Mouse (Mus musculus) midbrain, embryonic 13.5 days (tissue): ENCODE data around the gene Camta1. TPM values are rescaled to one million over a fixed set of nuclear protein-coding genes. Genes with fewer than 3 reads are reported as not detected.

Experiments used
- ATAC-seq: fragments of 200-750 bp; cut with Nextera tagmentation; 2 replicates; pipeline ENCODE4 v1.8.0; 2017; ENCODE audit warnings: mild to moderate bottlenecking, moderate TSS enrichment, moderate library complexity
- H3K27ac ChIP-seq: fragments of 300-500 bp; sonication (generic); 2 replicates; pipeline ENCODE4 v1.5.1; 2015; ENCODE audit warnings: inconsistent platforms, mild to moderate bottlenecking, moderate library complexity
- H3K27me3 ChIP-seq: fragments of 300-500 bp; sonication (generic); 2 replicates; pipeline ENCODE4 v1.6.1; 2015; ENCODE audit warnings: mild to moderate bottlenecking, inconsistent platforms
- H3K36me3 ChIP-seq: fragments of 300-500 bp; sonication (generic); 2 replicates; pipeline ENCODE4 v1.6.1; 2015; ENCODE audit warnings: mild to moderate bottlenecking, inconsistent platforms
- H3K4me1 ChIP-seq: fragments of 300-500 bp; sonication (generic); replicated peaks from 2 replicates; pipeline ENCODE4 v1.6.1; 2015; ENCODE audit warnings: inconsistent platforms
- H3K4me2 ChIP-seq: fragments of 300-500 bp; sonication (generic); replicated peaks from 2 replicates; pipeline ENCODE4 v1.6.1; 2015; ENCODE audit warnings: moderate library complexity, mild to moderate bottlenecking, inconsistent platforms
- H3K4me3 ChIP-seq: fragments of 300-500 bp; sonication (generic); replicated peaks from 2 replicates; pipeline ENCODE4 v1.5.1; 2015; ENCODE audit warnings: mild to moderate bottlenecking, inconsistent platforms
- H3K9ac ChIP-seq: fragments of 300-500 bp; sonication (generic); replicated peaks from 2 replicates; pipeline ENCODE4 v1.6.1; 2015; ENCODE audit warnings: mild to moderate bottlenecking, inconsistent platforms
- H3K9me3 ChIP-seq: fragments of 300-500 bp; sonication (generic); 2 replicates; pipeline ENCODE4 v1.6.1; 2016; ENCODE audit warnings: mild to moderate bottlenecking, inconsistent platforms
- WGBS: fragments of 180-500 bp; shearing (Covaris S2); methylation state at CpG from one replicate; pipeline ENCODE4 v1.1.7; 2015; 5-methylcytosine and 5-hydroxymethylcytosine counted together
- polyA plus RNA-seq: library from polyadenylated mRNA; unstranded; fragments of >200 nt; fragmentation: Nextera tagmentation; extraction: Ambion mirVana; gene quantifications from 2 replicates; pipeline ENCODE4 v1.2.1, GENCODE M21; 2015

The Camta1 gene
- polyA plus RNA-seq, 1 experiment from 2014 or later: 163 TPM

GRCm38 (mm10) chr4:151775441-151775840, 86.2 kb downstream of the Camta1 start:
- no peak overlapping the region for H3K4me3 ChIP-seq
- no peak overlapping the region for H3K9ac ChIP-seq
- WGBS: 92% methylated on average over 7 of the region's 7 CpGs
- no peaks in the 10 kb centered on the region for H3K27me3 ChIP-seq
- no peak for ATAC-seq
- H3K4me1 ChIP-seq: peaks cover 10% of the 10 kb centered on the region; the same call in 1 of the 2 replicates
- no peak overlapping the region for H3K4me2 ChIP-seq
- no peak overlapping the region for H3K27ac ChIP-seq
- H3K36me3 ChIP-seq: no peaks in the 10 kb centered on the region
- no peaks in the 10 kb centered on the region for H3K9me3 ChIP-seq

GRCm38 (mm10) chr4:151773651-151774050, 88.0 kb downstream of the Camta1 start:
- 77% methylated on average over 3 of the region's 3 CpGs for WGBS

GRCm38 (mm10) chr4:151773007-151773406, 88.7 kb downstream of the Camta1 start:
- no peaks in the 10 kb centered on the region for H3K9me3 ChIP-seq
- 92% methylated on average over 5 of the region's 5 CpGs for WGBS
- no peak overlapping the region for H3K27ac ChIP-seq
- no peak overlapping the region for H3K9ac ChIP-seq
- peaks cover 6% of the 10 kb centered on the region; the same call in 1 of the 2 replicates for H3K4me1 ChIP-seq
- no peaks in the 10 kb centered on the region for H3K27me3 ChIP-seq
- no peak overlapping the region for H3K4me2 ChIP-seq
- H3K36me3 ChIP-seq: no peaks in the 10 kb centered on the region
- ATAC-seq: no peak
- H3K4me3 ChIP-seq: no peak overlapping the region

More at GRCm38 (mm10) chr4:151773651-151774050, 88.0 kb downstream of the Camta1 start:
- ATAC-seq: no peak
- no peaks in the 10 kb centered on the region for H3K36me3 ChIP-seq
- H3K9ac ChIP-seq: no peak overlapping the region
- H3K27me3 ChIP-seq: no peaks in the 10 kb centered on the region
- H3K9me3 ChIP-seq: no peaks in the 10 kb centered on the region
- H3K4me1 ChIP-seq: peaks cover 10% of the 10 kb centered on the region; the same call in 1 of the 2 replicates
- H3K4me3 ChIP-seq: no peak overlapping the region
- no peak overlapping the region for H3K27ac ChIP-seq
- no peak overlapping the region for H3K4me2 ChIP-seq

- no peak overlapping the region for H3K4me3 ChIP-seq
- no peak overlapping the region for H3K27ac ChIP-seq
- no peak overlapping the region for H3K9ac ChIP-seq
- WGBS: 79% methylated on average over 5 of the region's 5 CpGs
- no peaks in the 10 kb centered on the region for H3K9me3 ChIP-seq
- no peaks in the 10 kb centered on the region for H3K36me3 ChIP-seq
- H3K27me3 ChIP-seq: no peaks in the 10 kb centered on the region
- peaks cover 12% of the 10 kb centered on the region for H3K4me1 ChIP-seq
- no peak overlapping the region for H3K4me2 ChIP-seq
- no peak for ATAC-seq
These were observed 91.0 kb downstream of the Camta1 start for GRCm38 (mm10) chr4:151770697-151771096.

DNA sequence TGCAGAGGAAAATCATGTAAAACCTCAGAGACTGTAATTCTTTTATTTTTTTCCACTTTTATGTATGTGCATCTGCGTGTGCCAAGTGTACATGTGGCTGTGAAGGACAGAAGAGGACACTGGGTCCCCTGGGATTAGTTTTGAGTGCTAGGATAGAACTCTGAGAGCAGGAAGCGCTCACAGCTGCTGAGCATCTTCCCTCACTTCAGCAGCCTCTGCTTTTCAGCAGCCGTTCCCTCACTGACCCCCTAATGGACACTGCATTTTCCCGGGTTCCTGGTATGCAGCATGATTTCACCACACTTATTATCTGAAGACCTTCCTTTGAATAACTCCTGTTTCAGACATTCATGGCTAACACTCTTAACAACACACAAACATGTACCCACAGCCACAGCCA, 93.9 kb downstream of the Camta1 start:
- H3K9ac ChIP-seq: no peak overlapping the region
- no peak for ATAC-seq
- no peak overlapping the region for H3K4me3 ChIP-seq
- H3K4me1 ChIP-seq: peaks cover 24% of the 10 kb centered on the region
- no peaks in the 10 kb centered on the region for H3K36me3 ChIP-seq
- WGBS: 89% methylated on average over 4 of the region's 4 CpGs
- H3K9me3 ChIP-seq: no peaks in the 10 kb centered on the region
- no peaks in the 10 kb centered on the region for H3K27me3 ChIP-seq
- no peak overlapping the region for H3K4me2 ChIP-seq
- no peak overlapping the region for H3K27ac ChIP-seq

DNA sequence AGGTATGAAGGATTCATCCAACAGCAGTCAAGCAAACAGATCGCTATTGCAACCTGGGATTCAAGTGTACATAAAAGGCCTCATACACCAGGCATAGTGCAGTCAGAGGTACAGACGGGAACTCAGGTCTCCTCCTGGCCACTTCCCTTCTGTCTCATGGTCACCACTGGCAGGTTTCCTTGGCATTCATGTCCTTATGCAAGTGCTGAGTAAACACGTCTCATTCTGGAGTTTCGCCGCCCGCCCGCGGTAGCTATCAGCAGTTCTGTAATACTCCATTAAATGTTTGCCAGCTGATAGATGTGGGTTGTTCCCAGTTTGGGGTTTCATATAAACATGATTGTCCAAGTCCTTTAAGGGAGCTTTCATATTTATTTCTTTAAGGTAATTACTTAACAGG, 94.3 kb downstream of the Camta1 start:
- H3K4me3 ChIP-seq: no peak overlapping the region
- 93% methylated on average over 8 of the region's 8 CpGs for WGBS
- H3K36me3 ChIP-seq: no peaks in the 10 kb centered on the region
- H3K4me1 ChIP-seq: peaks cover 23% of the 10 kb centered on the region
- no peaks in the 10 kb centered on the region for H3K9me3 ChIP-seq
- ATAC-seq: no peak
- no peak overlapping the region for H3K4me2 ChIP-seq
- no peak overlapping the region for H3K27ac ChIP-seq
- no peaks in the 10 kb centered on the region for H3K27me3 ChIP-seq
- H3K9ac ChIP-seq: no peak overlapping the region

DNA sequence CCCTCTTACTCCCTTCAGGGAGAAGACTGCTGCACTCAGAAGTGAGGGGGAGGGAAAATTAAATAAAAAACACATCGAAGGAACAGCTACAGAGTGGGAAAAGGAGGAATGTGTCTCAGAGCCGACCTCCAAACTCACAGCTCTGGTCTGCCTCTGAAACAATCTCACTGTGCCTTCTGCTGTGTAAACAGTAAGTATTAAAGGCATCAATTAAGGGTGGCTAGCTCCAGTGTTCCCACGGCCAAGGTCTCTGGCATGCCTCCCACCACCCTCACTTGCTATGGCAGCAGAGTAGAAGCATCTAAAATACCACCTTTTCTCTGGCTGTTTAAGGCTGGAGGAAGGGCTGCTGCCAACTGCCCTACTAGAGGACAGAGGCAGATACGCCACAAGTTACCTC, 96.3 kb downstream of the Camta1 start:
- Histone ChIP-seq H3K4me1 (peaks cover 21% of the 10 kb centered on the region), H3K4me2 (no peak overlapping the region), H3K9ac (no peak overlapping the region), H3K9me3 (no peaks in the 10 kb centered on the region), H3K27me3 (no peaks in the 10 kb centered on the region), H3K27ac (no peak overlapping the region), H3K4me3 (no peak overlapping the region), H3K36me3 (no peaks in the 10 kb centered on the region)
- 0 out of 2 replicates have a peak, but pooled peaks have one; percentile 17 for ATAC-seq
- WGBS: 65% methylated on average over 4 of the region's 4 CpGs

GRCm38 (mm10) chr4:151763928-151764327, 97.7 kb downstream of the Camta1 start:
- Histone ChIP-seq H3K4me3 (no peak overlapping the region), H3K4me1 (peaks cover 21% of the 10 kb centered on the region)
- no peak for ATAC-seq

GRCm38 (mm10) chr4:151759095-151759494, 102.6 kb downstream of the Camta1 start:
- Histone ChIP-seq H3K9me3 (no peaks in the 10 kb centered on the region), H3K4me1 (peaks cover 7% of the 10 kb centered on the region; the same call in 1 of the 2 replicates), H3K9ac (no peak overlapping the region), H3K4me2 (no peak overlapping the region), H3K36me3 (no peaks in the 10 kb centered on the region), H3K27ac (no peak overlapping the region), H3K27me3 (no peaks in the 10 kb centered on the region), H3K4me3 (no peak overlapping the region)
- no peak for ATAC-seq
- 69% methylated on average over 2 of the region's 2 CpGs for WGBS

More at GRCm38 (mm10) chr4:151763928-151764327, 97.7 kb downstream of the Camta1 start:
- Histone ChIP-seq H3K9me3 (no peaks in the 10 kb centered on the region), H3K9ac (no peak overlapping the region), H3K27me3 (no peaks in the 10 kb centered on the region), H3K4me2 (no peak overlapping the region), H3K27ac (no peak overlapping the region), H3K36me3 (no peaks in the 10 kb centered on the region)
- 44% methylated on average over 6 of the region's 6 CpGs for WGBS

- Histone ChIP-seq H3K4me1 (peaks cover 12% of the 10 kb centered on the region; the same call in 1 of the 2 replicates), H3K4me2 (no peak overlapping the region), H3K27me3 (no peaks in the 10 kb centered on the region), H3K9ac (no peak overlapping the region), H3K4me3 (no peak overlapping the region), H3K9me3 (no peaks in the 10 kb centered on the region), H3K27ac (no peak overlapping the region), H3K36me3 (no peaks in the 10 kb centered on the region)
- WGBS: 87% methylated on average over 13 of the region's 13 CpGs
- no peak for ATAC-seq
These were observed 103.3 kb downstream of the Camta1 start for GRCm38 (mm10) chr4:151758337-151758736.

DNA sequence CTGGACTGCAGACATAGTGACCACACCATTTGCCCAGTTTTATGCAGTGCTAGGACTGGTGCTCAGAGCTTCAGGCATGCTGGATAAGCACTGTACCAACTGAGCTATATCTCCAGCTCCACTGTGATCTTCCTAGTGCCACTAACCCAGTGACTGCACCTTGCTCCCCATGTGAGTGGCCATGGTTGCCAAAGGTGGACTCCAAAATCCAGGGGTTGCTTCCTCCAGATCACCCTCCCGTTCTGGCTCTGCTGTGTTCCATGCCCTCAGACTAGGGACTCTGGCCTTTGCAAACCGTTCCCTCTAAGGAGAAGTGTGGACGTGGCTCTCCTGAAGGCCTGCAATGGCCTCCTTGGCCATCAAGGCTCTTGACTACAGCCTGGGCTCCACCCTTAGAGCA, 104.4 kb downstream of the Camta1 start:
- no peak overlapping the region for H3K4me2 ChIP-seq
- no peaks in the 10 kb centered on the region for H3K9me3 ChIP-seq
- H3K27me3 ChIP-seq: no peaks in the 10 kb centered on the region
- no peak overlapping the region for H3K9ac ChIP-seq
- no peak overlapping the region for H3K4me3 ChIP-seq
- WGBS: 99% methylated on average over 3 of the region's 3 CpGs
- no peak for ATAC-seq
- no peaks in the 10 kb centered on the region for H3K36me3 ChIP-seq
- H3K4me1 ChIP-seq: peaks cover 20% of the 10 kb centered on the region
- no peak overlapping the region for H3K27ac ChIP-seq

DNA sequence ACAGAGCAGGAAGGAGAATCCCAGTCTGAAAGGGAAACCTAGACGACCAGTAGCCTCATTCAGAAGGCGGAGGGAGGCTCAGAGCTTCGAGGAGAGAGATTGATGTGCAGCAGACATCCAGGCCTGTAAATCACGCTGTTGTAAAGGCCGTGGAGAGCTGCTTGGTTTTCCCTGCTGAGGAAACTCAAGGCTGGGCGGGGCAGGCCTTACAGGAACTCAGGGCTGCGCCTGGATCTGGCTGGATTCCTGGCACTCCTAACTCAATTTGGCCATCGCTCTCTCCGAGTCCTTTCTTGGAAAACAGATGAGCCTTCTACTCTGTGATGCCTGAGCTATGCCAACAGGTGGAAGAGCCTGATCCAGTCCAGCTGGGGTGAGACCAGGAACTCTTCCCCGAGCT, 105.3 kb downstream of the Camta1 start:
- 83% methylated on average over 10 of the region's 10 CpGs for WGBS
- peaks cover 29% of the 10 kb centered on the region for H3K4me1 ChIP-seq

DNA sequence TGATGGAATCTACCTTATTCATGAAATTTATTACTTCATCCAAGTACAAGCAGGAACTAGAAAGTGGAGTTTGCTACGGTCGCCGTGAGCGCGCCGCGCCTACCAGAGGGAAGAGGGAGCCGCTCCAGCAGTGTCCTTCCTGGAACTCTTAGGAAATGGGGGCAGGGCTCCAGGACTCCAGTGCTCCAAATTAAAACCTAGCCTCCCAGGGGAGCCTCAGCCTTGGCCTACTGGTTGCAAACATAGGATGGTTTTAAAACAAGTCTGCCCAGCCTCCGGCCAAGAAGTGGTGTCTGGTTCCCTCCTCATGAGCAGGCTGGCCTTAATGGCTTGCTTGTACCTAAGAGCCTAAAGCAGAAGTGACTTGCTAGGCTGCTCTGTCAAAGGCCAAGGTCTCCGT, 108.4 kb downstream of the Camta1 start:
- Histone ChIP-seq H3K9me3 (no peaks in the 10 kb centered on the region), H3K4me2 (no peak overlapping the region), H3K27me3 (no peaks in the 10 kb centered on the region), H3K4me1 (peaks cover 29% of the 10 kb centered on the region), H3K36me3 (no peaks in the 10 kb centered on the region), H3K9ac (no peak overlapping the region), H3K27ac (no peak overlapping the region), H3K4me3 (no peak overlapping the region)
- no peak for ATAC-seq
- WGBS: 87% methylated on average over 10 of the region's 10 CpGs

More for the DNA sequence above, 105.3 kb downstream of the Camta1 start:
- Histone ChIP-seq H3K27me3 (no peaks in the 10 kb centered on the region), H3K4me3 (no peak overlapping the region), H3K9me3 (no peaks in the 10 kb centered on the region), H3K27ac (no peak overlapping the region), H3K9ac (no peak overlapping the region), H3K36me3 (no peaks in the 10 kb centered on the region), H3K4me2 (no peak overlapping the region)
- ATAC-seq: no peak
